Mouse (Mus musculus) stomach, postnatal 0 days (tissue): Measurements from ENCODE around the gene Zcchc12.

Source experiments
- CTCF ChIP-seq: IDR thresholded peaks from 2 replicates; pipeline ENCODE4 v1.5.1; 2016; ENCODE audit warnings: antibody characterized with exemption, low read depth, mild to moderate bottlenecking, moderate library complexity
- EP300 ChIP-seq: optimal IDR thresholded peaks from 2 replicates; pipeline ENCODE3; 2016; ENCODE audit warnings: antibody characterized with exemption

DNA sequence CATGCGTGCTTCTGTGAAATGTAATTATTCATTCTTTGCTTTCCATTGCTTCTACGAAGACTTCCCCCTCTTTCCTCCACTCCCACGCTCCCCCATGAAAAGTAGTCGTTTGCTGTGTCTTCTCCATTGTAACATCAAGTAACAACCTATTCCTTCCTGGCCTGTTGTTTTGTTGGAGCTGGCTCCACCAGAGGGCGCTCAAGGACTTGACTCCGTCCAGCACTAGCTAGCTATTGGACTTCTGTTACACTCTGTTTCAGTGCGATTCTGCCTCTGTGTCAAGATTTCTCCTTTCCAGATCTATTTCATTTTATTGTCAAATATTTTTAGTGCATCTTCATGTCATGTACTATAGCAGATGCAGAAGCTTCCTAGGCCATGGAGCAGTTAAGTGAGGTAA, 30.1 kb downstream of the Zcchc12 start:
- TF ChIP-seq CTCF, result peak; percentile 86
- TF ChIP-seq EP300, result no peak
